In the genomic region with DNA sequence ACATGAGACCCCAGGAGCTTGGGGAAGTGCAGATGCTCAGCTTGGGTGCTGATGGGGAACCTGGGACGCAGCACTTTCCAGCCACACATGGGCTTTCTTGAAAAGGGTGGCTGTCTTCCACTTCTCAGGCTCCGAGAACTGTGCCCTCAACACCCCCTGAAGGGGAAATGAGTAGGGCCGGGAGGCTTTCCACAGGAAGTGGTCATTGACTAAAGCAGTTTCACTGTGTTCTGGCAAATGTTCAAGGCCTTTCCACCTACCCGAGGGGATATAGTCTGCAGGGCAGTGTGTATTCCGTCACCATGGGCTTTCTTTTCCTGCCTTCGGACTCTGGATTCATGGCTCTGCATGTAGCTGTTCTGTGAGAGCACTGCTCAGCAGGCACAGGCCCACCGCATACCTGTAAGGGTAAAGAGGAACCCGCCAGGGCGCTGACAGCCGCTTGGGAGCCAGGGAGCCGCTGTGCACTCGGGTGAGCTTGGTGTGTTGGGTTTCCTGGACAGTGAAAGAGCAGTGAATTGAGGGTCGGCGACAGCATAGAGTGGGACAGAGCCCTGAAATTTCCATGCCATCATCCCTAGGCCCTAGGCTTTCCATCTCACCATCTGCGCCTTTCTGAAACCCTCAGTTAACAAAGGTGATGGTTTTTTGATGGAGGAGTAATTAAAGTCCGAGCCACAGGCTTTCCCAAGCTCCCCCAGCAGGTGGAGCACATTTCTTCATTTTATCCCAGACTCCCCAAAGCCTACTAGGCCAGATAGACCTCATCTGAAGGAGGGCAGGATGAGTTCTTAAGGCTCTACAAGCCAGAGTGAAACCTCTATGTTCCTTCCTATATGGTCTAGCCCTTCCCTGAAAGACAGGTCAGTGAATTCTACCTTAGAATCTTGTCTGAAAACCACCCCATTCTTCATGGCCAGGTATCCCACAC, we compare ENCODE assay signal across 8 mouse cellular contexts. TPM values are rescaled to one million over a fixed set of nuclear protein-coding genes. Genes with fewer than 3 reads are reported as not detected.
DNase-seq lines count a peak whose midpoint lies in the region; ATAC-seq and TF ChIP-seq lines count a peak whose summit lies in the region.
"Had no signal": no experiment of that assay in that cellular context is flagged by ENCODE, and none has a peak within 500 bp of the region (broad histone marks: within the 10 kb centered on the region; RNA-seq: fewer than 3 reads in every experiment).

A gene (plus strand): TSS at position 239 of the 931 bp plus-strand sequence.

- in situ Hi-C loops in ES-E14 (cut with MboI; ENCODE audit: low sequenced_read_pairs in 2 of 2, unreplicated experiment in 2 of 2), result no loop called here

- H3K4me1 ChIP-seq in ES-E14 (ENCODE audit: control insufficient read depth in 2 of 2, insufficient read depth in 2 of 2, low read length in 2 of 2, poor library complexity in 1 of 2), result peaks cover under 1 to 3% of the 10 kb centered on the region in 2 experiments; a peak in 1 of 4 replicates

- H3K27ac ChIP-seq in ES-E14 (ENCODE audit: insufficient read depth, low read depth, low read length, poor library complexity, severe bottlenecking), result no peak within 1 kb of the TSS
- H3K27ac ChIP-seq: hindbrain, embryonic 15.5 days had no signal

- H3K9me3 ChIP-seq in ES-E14 (ENCODE audit: control insufficient read depth, insufficient read depth, low read depth, low read length), result no peaks in the 10 kb centered on the region
- H3K9me3 ChIP-seq: hindbrain, embryonic 15.5 days had no signal

- H3K9ac ChIP-seq in ES-E14 (ENCODE audit: insufficient read depth, low read depth, low read length, poor library complexity, severe bottlenecking), result no peak within 1 kb of the TSS
- H3K9ac ChIP-seq: hindbrain, embryonic 15.5 days had no signal

- peak within 1 kb of the TSS; percentile 3 to 10; a peak in 2 of 4 replicates for H3K4me3 ChIP-seq in ES-E14 (ENCODE audit: insufficient read depth in 1 of 2, low read depth in 1 of 2, low read length in 2 of 2, poor library complexity in 1 of 2, severe bottlenecking in 1 of 2)
- H3K4me3 ChIP-seq: hindbrain, embryonic 15.5 days had no signal

- intact Hi-C loops in heart, postnatal 10 days (cut with DNase I), result loop anchor here (1.0 to 2.0 kb wide), 3 partner anchors 39 to 99 kb away; a partner anchor contains a TSS

- no peaks in the 10 kb centered on the region for H3K36me3 ChIP-seq in ES-E14 (ENCODE audit: control insufficient read depth, insufficient read depth, low read length, poor library complexity, severe bottlenecking)
- H3K36me3 ChIP-seq: hindbrain, embryonic 15.5 days had no signal

- DNase-seq in CD4-positive, CD25-positive, alpha-beta regulatory T cell, adult 2 months (ENCODE audit: low read depth, low spot score), result peak; percentile 81
- peak; percentile 56 for DNase-seq in ES-E14 (ENCODE audit: low read depth, low spot score)
- DNase-seq in embryo, embryonic 11 days, result peak; percentile 53
- DNase-seq in heart, postnatal 10 days, result peak; percentile 67 to 68
- peak; percentile 74 to 83 for DNase-seq in kidney, postnatal 36 days
- DNase-seq in thymus, postnatal 0 days (ENCODE audit: low spot score), result peak; percentile 80

- ATAC-seq in megakaryocyte-erythroid progenitor cell, adult 5-6 weeks (replicated peaks; ENCODE audit: low FRiP score, low TSS enrichment, poor library complexity, severe bottlenecking), result peak; percentile 87

TF ChIP-seq in ES-E14, 5 proteins besides CTCF, POLR2A, EP300 and RAD21:
- no peak for TF ChIP-seq ZC3H11A (IDR thresholded peaks at IDR 0.05; ENCODE audit: borderline replicate concordance, low read depth, low read length)
- no peak for TF ChIP-seq HCFC1 (IDR thresholded peaks at IDR 0.05; ENCODE audit: borderline replicate concordance, insufficient read depth, low read length)
- no peak for TF ChIP-seq MAFK (IDR thresholded peaks at IDR 0.05; ENCODE audit: insufficient read depth, low read depth, low read length)

RNA-seq across cellular contexts. Expression of the gene that starts here (rescaled TPM):
- 0.31 TPM in 1 of 2 replicates, not detected in the other for total RNA-seq in ES-E14 (2012; rRNA removed)
- 10 to 100 TPM; 10.1 to 13.3 TPM for total RNA-seq in heart, postnatal 10 days (2021)
- 6.1 and 11.7 TPM in 2 replicates for total RNA-seq in megakaryocyte-erythroid progenitor cell, adult 5-6 weeks (2014; fragmentation: Nextera tagmentation)
- 1.5 and 5.8 TPM in 2 replicates for total RNA-seq in megakaryocyte-erythroid progenitor cell, adult 5-6 weeks (2017)
- polyA plus RNA-seq in thymus, postnatal 0 days (2015; fragmentation: Nextera tagmentation; extraction: Ambion mirVana), result 23.7 and 29.6 TPM in 2 replicates

Comparison
In these comparisons a context has a peak if more than half of its experiments do, and no peak if none do; other contexts are left out.
1. Peak in DNase-seq and H3K4me3 ChIP-seq in ES-E14; RNA of the gene not detected or under 1 TPM.